Mouse (Mus musculus): ENCODE results near the gene Prcp. TPM values are rescaled to one million over a fixed set of nuclear protein-coding genes. Genes with fewer than 3 reads are reported as not detected.

Gene Prcp
- total and polyA plus RNA-seq, 3 experiments: 20.1 to 28.9 (median 27.8) TPM

- peaks cover 3 to 6% of the 10 kb centered on the region in 2 experiments for H3K4me1 ChIP-seq (ENCODE audit: control insufficient read depth in 1 of 2, insufficient read depth in 2 of 2)
- no peak overlapping the region for H3K4me3 ChIP-seq (replicated peaks in 1 of 3; ENCODE audit: low read depth in 2 of 3, low read length in 2 of 3, poor library complexity in 1 of 3)
- no peak for DNase-seq (ENCODE audit: extremely low read depth)
- H3K79me2 ChIP-seq (replicated peaks; ENCODE audit: control insufficient read depth, extremely low read depth, insufficient read depth, poor library complexity, severe bottlenecking): peaks cover 4% of the 10 kb centered on the region; the same call in 1 of the 2 replicates
- H3K9me3 ChIP-seq (replicated peaks; ENCODE audit: low read length): no peaks in the 10 kb centered on the region
- dilution Hi-C loops (cut with MboI; ENCODE audit: extremely low pct_ligation_motif_present, extremely low pct_unique_long_range_greater_than_20kb, low sequenced_read_pairs) (no loop called here), in situ Hi-C loops (cut with MboI; ENCODE audit: low pct_ligation_motif_present, low pct_unique_long_range_greater_than_20kb, low sequenced_read_pairs) (no loop called here)
- H3K27ac ChIP-seq (ENCODE audit: insufficient read depth, low read depth): no peak overlapping the region
- TF ChIP-seq SIN3A (IDR thresholded peaks at IDR 0.05; ENCODE audit: low read length) (no peak), POLR2AphosphoS2 (IDR thresholded peaks at IDR 0.05; ENCODE audit: low read depth, low read length) (no peak), USF1 (IDR thresholded peaks at IDR 0.05; ENCODE audit: low read depth, low read length) (no peak)
- H3K27me3 ChIP-seq (replicated peaks): no peaks in the 10 kb centered on the region
- no peak overlapping the region for H3K4me2 ChIP-seq (ENCODE audit: insufficient read depth, low read depth, poor library complexity, severe bottlenecking)
- no peak overlapping the region for H3K9ac ChIP-seq (ENCODE audit: insufficient read depth, low read depth)
- H3K36me3 ChIP-seq (replicated peaks in 1 of 2; ENCODE audit: control insufficient read depth in 1 of 2, insufficient read depth in 1 of 2, low read length in 1 of 2): peaks cover 44 to 94% of the 10 kb centered on the region in 2 experiments
Observed at GRCm38 (mm10) chr7:92832395-92832794, 41.9 kb upstream of the Prcp start.

- Histone ChIP-seq H3K27me3 (replicated peaks) (no peaks in the 10 kb centered on the region), H3K27ac (ENCODE audit: insufficient read depth, low read depth) (no peak overlapping the region), H3K36me3 (replicated peaks in 1 of 2; ENCODE audit: control insufficient read depth in 1 of 2, insufficient read depth in 1 of 2, low read length in 1 of 2) (peaks cover 41 to 83% of the 10 kb centered on the region in 2 experiments), H3K9ac (ENCODE audit: insufficient read depth, low read depth) (no peak overlapping the region), H3K4me3 (replicated peaks in 1 of 3; ENCODE audit: low read depth in 2 of 3, low read length in 2 of 3, poor library complexity in 1 of 3) (no peak overlapping the region), H3K9me3 (replicated peaks; ENCODE audit: low read length) (no peaks in the 10 kb centered on the region), H3K4me1 (ENCODE audit: control insufficient read depth in 1 of 2, insufficient read depth in 2 of 2) (peaks cover 2 to 4% of the 10 kb centered on the region in 2 experiments; a peak in 1 of 4 replicates), H3K79me2 (replicated peaks; ENCODE audit: control insufficient read depth, extremely low read depth, insufficient read depth, poor library complexity, severe bottlenecking) (peaks cover 2% of the 10 kb centered on the region; the same call in 1 of the 2 replicates), H3K4me2 (ENCODE audit: insufficient read depth, low read depth, poor library complexity, severe bottlenecking) (no peak overlapping the region)
- DNase-seq (ENCODE audit: extremely low read depth): no peak
- dilution Hi-C loops (cut with MboI; ENCODE audit: extremely low pct_ligation_motif_present, extremely low pct_unique_long_range_greater_than_20kb, low sequenced_read_pairs) (no loop called here), in situ Hi-C loops (cut with MboI; ENCODE audit: low pct_ligation_motif_present, low pct_unique_long_range_greater_than_20kb, low sequenced_read_pairs) (no loop called here)
- no peak for TF ChIP-seq EP300 (IDR thresholded peaks at IDR 0.05; ENCODE audit: low read length)
- no peak for TF ChIP-seq ZC3H11A (IDR thresholded peaks at IDR 0.05; ENCODE audit: low read depth, low read length)
- no peak for TF ChIP-seq UBTF (IDR thresholded peaks at IDR 0.05; ENCODE audit: low read depth, low read length)
Observed at GRCm38 (mm10) chr7:92834391-92834790, 39.9 kb upstream of the Prcp start.

GRCm38 (mm10) chr7:92836447-92836846 lies 37.8 kb upstream of the Prcp start:
- Histone ChIP-seq H3K27ac (ENCODE audit: insufficient read depth, low read depth) (no peak overlapping the region), H3K4me2 (ENCODE audit: insufficient read depth, low read depth, poor library complexity, severe bottlenecking) (no peak overlapping the region), H3K9me3 (replicated peaks; ENCODE audit: low read length) (no peaks in the 10 kb centered on the region), H3K4me1 (ENCODE audit: control insufficient read depth in 1 of 2, insufficient read depth in 2 of 2) (peaks cover 2 to 4% of the 10 kb centered on the region in 2 experiments; a peak in 1 of 4 replicates), H3K27me3 (replicated peaks) (no peaks in the 10 kb centered on the region), H3K9ac (ENCODE audit: insufficient read depth, low read depth) (no peak overlapping the region), H3K36me3 (replicated peaks in 1 of 2; ENCODE audit: control insufficient read depth in 1 of 2, insufficient read depth in 1 of 2, low read length in 1 of 2) (peaks cover 31 to 66% of the 10 kb centered on the region in 2 experiments), H3K4me3 (replicated peaks in 1 of 3; ENCODE audit: low read depth in 2 of 3, low read length in 2 of 3, poor library complexity in 1 of 3) (no peak overlapping the region), H3K79me2 (replicated peaks; ENCODE audit: control insufficient read depth, extremely low read depth, insufficient read depth, poor library complexity, severe bottlenecking) (peaks cover 2% of the 10 kb centered on the region; the same call in 1 of the 2 replicates)
- no peak for DNase-seq (ENCODE audit: extremely low read depth)
- dilution Hi-C loops (cut with MboI; ENCODE audit: extremely low pct_ligation_motif_present, extremely low pct_unique_long_range_greater_than_20kb, low sequenced_read_pairs) (no loop called here), in situ Hi-C loops (cut with MboI; ENCODE audit: low pct_ligation_motif_present, low pct_unique_long_range_greater_than_20kb, low sequenced_read_pairs) (no loop called here)
- TF ChIP-seq MAFK (IDR thresholded peaks at IDR 0.05; ENCODE audit: insufficient replicate concordance, low read length) (peak; percentile 84), CTCF (conservative IDR thresholded peaks at IDR 0.05 in 1 of 2, IDR thresholded peaks at IDR 0.05 in 1 of 2; ENCODE audit: low read depth in 2 of 2, low read length in 2 of 2) (no peak)

Data from CH12.LX (cell line).